Mouse (Mus musculus) stomach, embryonic 14.5 days (tissue): ENCODE measurements at regions not wholly inside any gene's neighbourhood (a gene's known extent, or its start where the extent isn't known, plus 50 kb on each side); places are given as distances from the start of the nearest gene placed in this dataset.

Experiments used
- ATAC-seq: fragments of 200-750 bp; cut with Nextera tagmentation; 2 replicates; pipeline ENCODE4 v1.8.0; 2017; ENCODE audit warnings: low read depth, moderate TSS enrichment; ENCODE audit not compliant: insufficient number of reproducible peaks, insufficient read depth, low FRiP score
- H3K27ac ChIP-seq: fragments of 300-500 bp; sonication (generic); 2 replicates; pipeline ENCODE4 v1.5.1; 2014; ENCODE audit warnings: mild to moderate bottlenecking, low read length, moderate library complexity, mixed read lengths
- H3K27me3 ChIP-seq: fragments of 300-500 bp; sonication (generic); 2 replicates; pipeline ENCODE4 v1.6.1; 2014; ENCODE audit warnings: low read length, control low read depth, mixed read lengths; ENCODE audit not compliant: control insufficient read depth, insufficient read depth
- H3K36me3 ChIP-seq: fragments of 300-500 bp; sonication (generic); 2 replicates; pipeline ENCODE4 v1.6.1; 2014; ENCODE audit warnings: mild to moderate bottlenecking, control low read depth, low read length, moderate library complexity, mixed read lengths; ENCODE audit not compliant: control insufficient read depth, insufficient read depth
- H3K4me1 ChIP-seq: fragments of 300-500 bp; sonication (generic); 2 replicates; pipeline ENCODE4 v1.6.1; 2014; ENCODE audit warnings: low read length, control low read depth, mixed read lengths; ENCODE audit not compliant: control insufficient read depth, insufficient read depth
- H3K4me2 ChIP-seq: fragments of 300-500 bp; sonication (generic); replicated peaks from 2 replicates; pipeline ENCODE4 v1.6.1; 2014; ENCODE audit warnings: low read depth, low read length, control low read depth
- H3K4me3 ChIP-seq: fragments of 300-500 bp; sonication (generic); 2 replicates; pipeline ENCODE4 v1.5.1; 2014; ENCODE audit warnings: low read depth, low read length, control low read depth
- H3K9ac ChIP-seq: fragments of 300-500 bp; sonication (generic); replicated peaks from 2 replicates; pipeline ENCODE4 v1.6.1; 2014; ENCODE audit warnings: low read depth, mild to moderate bottlenecking, control low read depth, low read length, moderate library complexity, mixed read lengths
- H3K9me3 ChIP-seq: fragments of 300-500 bp; sonication (generic); 2 replicates; pipeline ENCODE4 v1.6.1; 2016; ENCODE audit warnings: low read depth, low read length, control low read depth; ENCODE audit not compliant: control insufficient read depth
- WGBS: fragments of 180-500 bp; shearing (Covaris S2); extraction: QIAGEN DNeasy Blood & Tissue Kit; methylation state at CpG from one replicate; pipeline ENCODE4 v1.1.7; 2014; 5-methylcytosine and 5-hydroxymethylcytosine counted together

- Histone ChIP-seq H3K27ac (no peak overlapping the region), H3K4me1 (no peaks in the 10 kb centered on the region), H3K9ac (no peak overlapping the region), H3K36me3 (no peaks in the 10 kb centered on the region), H3K27me3 (no peaks in the 10 kb centered on the region), H3K4me2 (no peak overlapping the region), H3K4me3 (no peak overlapping the region), H3K9me3 (no peaks in the 10 kb centered on the region)
- 85% methylated on average over 3 of the region's 3 CpGs for WGBS
- no peak for ATAC-seq
These were observed 232.6 kb downstream of the Pik3r1 start for GRCm38 (mm10) chr13:101535331-101535866.

- WGBS, result 62% methylated on average over 6 of the region's 6 CpGs
- no peaks in the 10 kb centered on the region for H3K36me3 ChIP-seq
These were observed 233.5 kb downstream of the Pik3r1 start for GRCm38 (mm10) chr13:101534490-101534889.

GRCm38 (mm10) chr13:101532913-101533312 lies 235.1 kb downstream of the Pik3r1 start:
- Histone ChIP-seq H3K36me3 (no peaks in the 10 kb centered on the region), H3K4me2 (no peak overlapping the region), H3K4me3 (no peak overlapping the region), H3K9ac (no peak overlapping the region), H3K27me3 (no peaks in the 10 kb centered on the region), H3K27ac (no peak overlapping the region), H3K9me3 (no peaks in the 10 kb centered on the region), H3K4me1 (no peaks in the 10 kb centered on the region)
- 53% methylated on average over 4 of the region's 4 CpGs for WGBS
- ATAC-seq, result no peak

More at GRCm38 (mm10) chr13:101534490-101534889, 233.5 kb downstream of the Pik3r1 start:
- H3K9ac ChIP-seq, result no peak overlapping the region
- no peaks in the 10 kb centered on the region for H3K4me1 ChIP-seq
- H3K9me3 ChIP-seq, result no peaks in the 10 kb centered on the region
- H3K27ac ChIP-seq, result no peak overlapping the region
- H3K27me3 ChIP-seq, result no peaks in the 10 kb centered on the region
- no peak for ATAC-seq
- H3K4me2 ChIP-seq, result no peak overlapping the region
- no peak overlapping the region for H3K4me3 ChIP-seq

- Histone ChIP-seq H3K4me3 (no peak overlapping the region), H3K4me2 (no peak overlapping the region), H3K36me3 (no peaks in the 10 kb centered on the region), H3K4me1 (no peaks in the 10 kb centered on the region), H3K27ac (no peak overlapping the region), H3K27me3 (no peaks in the 10 kb centered on the region), H3K9ac (no peak overlapping the region), H3K9me3 (no peaks in the 10 kb centered on the region)
- no peak for ATAC-seq
- WGBS, result 80% methylated on average over 5 of the region's 5 CpGs
These were observed 240.3 kb downstream of the Pik3r1 start for GRCm38 (mm10) chr13:101527691-101528090.

GRCm38 (mm10) chr13:101524781-101525180 lies 243.2 kb downstream of the Pik3r1 start:
- Histone ChIP-seq H3K36me3 (no peaks in the 10 kb centered on the region), H3K4me1 (no peaks in the 10 kb centered on the region), H3K4me2 (no peak overlapping the region), H3K27ac (no peak overlapping the region), H3K9ac (no peak overlapping the region), H3K27me3 (no peaks in the 10 kb centered on the region), H3K9me3 (no peaks in the 10 kb centered on the region), H3K4me3 (no peak overlapping the region)
- no peak for ATAC-seq
- 87% methylated on average over 3 of the region's 3 CpGs for WGBS

GRCm38 (mm10) chr13:101524223-101524622 lies 243.8 kb downstream of the Pik3r1 start:
- Histone ChIP-seq H3K27ac (no peak overlapping the region), H3K4me2 (no peak overlapping the region), H3K4me1 (no peaks in the 10 kb centered on the region), H3K9ac (no peak overlapping the region), H3K9me3 (no peaks in the 10 kb centered on the region), H3K4me3 (no peak overlapping the region), H3K36me3 (no peaks in the 10 kb centered on the region), H3K27me3 (no peaks in the 10 kb centered on the region)
- no peak for ATAC-seq
- WGBS, result 87% methylated on average over 3 of the region's 3 CpGs

GRCm38 (mm10) chr13:101523492-101523891 lies 244.5 kb downstream of the Pik3r1 start:
- H3K36me3 ChIP-seq, result no peaks in the 10 kb centered on the region
- no peak overlapping the region for H3K9ac ChIP-seq
- no peak for ATAC-seq
- H3K4me1 ChIP-seq, result no peaks in the 10 kb centered on the region
- WGBS, result 77% methylated on average over 3 of the region's 3 CpGs
- no peak overlapping the region for H3K4me3 ChIP-seq
- H3K9me3 ChIP-seq, result no peaks in the 10 kb centered on the region
- H3K27ac ChIP-seq, result no peak overlapping the region
- H3K27me3 ChIP-seq, result no peaks in the 10 kb centered on the region
- no peak overlapping the region for H3K4me2 ChIP-seq

- no peak overlapping the region for H3K27ac ChIP-seq
- H3K4me3 ChIP-seq, result no peak overlapping the region
- no peak overlapping the region for H3K9ac ChIP-seq
- H3K27me3 ChIP-seq, result no peaks in the 10 kb centered on the region
- WGBS, result 68% methylated on average over 2 of the region's 2 CpGs
- no peak overlapping the region for H3K4me2 ChIP-seq
- no peaks in the 10 kb centered on the region for H3K9me3 ChIP-seq
- H3K4me1 ChIP-seq, result no peaks in the 10 kb centered on the region
- no peak for ATAC-seq
- no peaks in the 10 kb centered on the region for H3K36me3 ChIP-seq
These were observed 245.4 kb downstream of the Pik3r1 start for GRCm38 (mm10) chr13:101522597-101522996.

- H3K9me3 ChIP-seq, result no peaks in the 10 kb centered on the region
- H3K4me3 ChIP-seq, result no peak overlapping the region
- no peaks in the 10 kb centered on the region for H3K27me3 ChIP-seq
- H3K36me3 ChIP-seq, result no peaks in the 10 kb centered on the region
- H3K4me2 ChIP-seq, result no peak overlapping the region
- no peak overlapping the region for H3K27ac ChIP-seq
- 67% methylated on average over 3 of the region's 3 CpGs for WGBS
- no peak overlapping the region for H3K9ac ChIP-seq
- ATAC-seq, result no peak
- no peaks in the 10 kb centered on the region for H3K4me1 ChIP-seq
These were observed 254.7 kb downstream of the Pik3r1 start for GRCm38 (mm10) chr13:101513354-101513753.
